Mouse (Mus musculus): ENCODE measurements around the gene Baiap2. TPM values are rescaled to one million over a fixed set of nuclear protein-coding genes. Genes with fewer than 3 reads are reported as not detected.

Gene Baiap2
- polyA plus RNA-seq, 1 experiment from 2014 or later = 11.0 TPM

MicroRNAs encoded within 50 kb of the gene (microRNA counts, 519-probe panel; counts per million panel counts)
- 3,315 counts per million, percentile 15 among the panel's probes with 10 or more counts for microRNA mmu-miR-338-3p
- not detected for microRNA mmu-miR-338-5p

Small RNA genes within 50 kb of the gene (microRNA-seq; reads per million reads assigned to microRNA genes)
- gene Mir3065 = not detected
- gene Mir338 = not detected

Other genes starting within 250 kb of the Baiap2 start
- gene Chmp6, start 29.3 kb upstream of the Baiap2 start, polyA plus RNA-seq (2014; fragmentation: Nextera tagmentation; extraction: Ambion mirVana) = 100 and 104 TPM in 2 replicates
- gene Aatk, start 104.4 kb downstream of the Baiap2 start, polyA plus RNA-seq (2014; fragmentation: Nextera tagmentation; extraction: Ambion mirVana) = 34.6 and 36.1 TPM in 2 replicates
- gene Cep131, start 144.1 kb downstream of the Baiap2 start, polyA plus RNA-seq (2014; fragmentation: Nextera tagmentation; extraction: Ambion mirVana) = 27.6 and 31.9 TPM in 2 replicates
- 15.9 and 18.0 TPM in 2 replicates for gene Tepsin, start 156.0 kb downstream of the Baiap2 start, polyA plus RNA-seq (2014; fragmentation: Nextera tagmentation; extraction: Ambion mirVana)
- 61.2 and 61.3 TPM in 2 replicates for gene Ndufaf8, start 156.2 kb downstream of the Baiap2 start, polyA plus RNA-seq (2014; fragmentation: Nextera tagmentation; extraction: Ambion mirVana)
- 88.3 and 119 TPM in 2 replicates for gene Slc38a10, start 208.6 kb downstream of the Baiap2 start, polyA plus RNA-seq (2014; fragmentation: Nextera tagmentation; extraction: Ambion mirVana)

Data from midbrain, embryonic 14.5 days (tissue).